ENCODE assay signal across 8 mouse cellular contexts in genomic region chr3:56438900-56439299, GRCm38 (mm10).
DNase-seq lines count a peak whose midpoint lies in the region; ATAC-seq and TF ChIP-seq lines count a peak whose summit lies in the region.
"Had no signal": no experiment of that assay in that cellular context is flagged by ENCODE, and none has a peak within 500 bp of the region (broad histone marks: within the 10 kb centered on the region; RNA-seq: fewer than 3 reads in every experiment).

No protein-coding gene starts in this region.

- WGBS in kidney, adult 2 months: 76% methylated on average over 5 of the region's 5 CpGs
- 63% methylated on average over 5 of the region's 5 CpGs for WGBS in embryonic facial prominence, embryonic 14.5 days
- WGBS in lung, embryonic 16.5 days: 64% methylated on average over 5 of the region's 5 CpGs

- no peak overlapping the region for H3K27ac ChIP-seq in kidney, adult 2 months (ENCODE audit: insufficient read depth, low read depth, low read length)
- peak overlapping the region; percentile 21 for H3K27ac ChIP-seq in embryonic facial prominence, embryonic 14.5 days (replicated peaks; ENCODE audit: low read depth, low read length)
- H3K27ac ChIP-seq in lung, embryonic 16.5 days (ENCODE audit: low read length): peak overlapping the region; percentile 2; the same call in 1 of the 2 replicates

- DNase-seq in kidney, adult 2 months: peak; percentile 37
- DNase-seq in kidney, adult 11 months: no peak
- DNase-seq in adrenal gland, adult 8-10 months: peak; percentile 9
- peak; percentile 46 for DNase-seq in embryonic facial prominence, embryonic 14.5 days (ENCODE audit: low spot score)
- DNase-seq in thymus, postnatal 10 days (ENCODE audit: low spot score in 2 of 2): no peak
- DNase-seq: liver had no signal

- no peaks in the 10 kb centered on the region for H3K36me3 ChIP-seq in kidney, adult 2 months (ENCODE audit: control insufficient read depth, insufficient read depth, low read length)
- no peaks in the 10 kb centered on the region for H3K36me3 ChIP-seq in embryonic facial prominence, embryonic 14.5 days (ENCODE audit: control insufficient read depth, insufficient read depth, low read length)
- no peaks in the 10 kb centered on the region for H3K36me3 ChIP-seq in lung, embryonic 16.5 days (ENCODE audit: control insufficient read depth, insufficient read depth, low read length)

- peak; percentile 31; the same call in 1 of the 2 replicates for ATAC-seq in embryonic facial prominence, embryonic 14.5 days (ENCODE audit: low read depth)
- peak; percentile 75 for ATAC-seq in lung, embryonic 16.5 days (ENCODE audit: low read depth)
- ATAC-seq in erythroblast, adult 5-6 weeks (replicated peaks; ENCODE audit: low FRiP score, poor library complexity, severe bottlenecking): no peak

- H3K4me2 ChIP-seq in embryonic facial prominence, embryonic 14.5 days (ENCODE audit: low read depth, low read length): no peak overlapping the region
- no peak overlapping the region for H3K4me2 ChIP-seq in lung, embryonic 16.5 days (ENCODE audit: low read depth, low read length)

- no peak overlapping the region for H3K4me3 ChIP-seq in kidney, adult 2 months (ENCODE audit: insufficient read depth, low read depth, low read length)
- H3K4me3 ChIP-seq in embryonic facial prominence, embryonic 14.5 days (ENCODE audit: low read depth, low read length): no peak overlapping the region
- no peak overlapping the region for H3K4me3 ChIP-seq in lung, embryonic 16.5 days (ENCODE audit: low read length)

- no peak for TF ChIP-seq CTCF in kidney, adult 2 months (conservative IDR thresholded peaks at IDR 0.05; ENCODE audit: insufficient read depth, insufficient read length, low read depth, low read length)

- no peak overlapping the region for H3K9ac ChIP-seq in embryonic facial prominence, embryonic 14.5 days (ENCODE audit: low read depth, low read length)
- H3K9ac ChIP-seq in lung, embryonic 16.5 days (ENCODE audit: low read length): no peak overlapping the region

- H3K9me3 ChIP-seq in embryonic facial prominence, embryonic 14.5 days (ENCODE audit: control insufficient read depth, low read length): no peaks in the 10 kb centered on the region
- no peaks in the 10 kb centered on the region for H3K9me3 ChIP-seq in lung, embryonic 16.5 days (ENCODE audit: control insufficient read depth, low read length)

- H3K27me3 ChIP-seq in kidney, adult 2 months (replicated peaks; ENCODE audit: control insufficient read depth, insufficient read depth, low read length): no peaks in the 10 kb centered on the region
- no peaks in the 10 kb centered on the region for H3K27me3 ChIP-seq in embryonic facial prominence, embryonic 14.5 days (replicated peaks; ENCODE audit: control insufficient read depth, insufficient read depth, low read length)
- H3K27me3 ChIP-seq in lung, embryonic 16.5 days (ENCODE audit: control insufficient read depth, insufficient read depth, low read depth, low read length): no peaks in the 10 kb centered on the region

- no peak for TF ChIP-seq POLR2A in kidney, adult 2 months (IDR thresholded peaks at IDR 0.05; ENCODE audit: low read depth, low read length)

- no peaks in the 10 kb centered on the region for H3K4me1 ChIP-seq in kidney, adult 2 months (ENCODE audit: control insufficient read depth, insufficient read depth, low read length)
- H3K4me1 ChIP-seq in embryonic facial prominence, embryonic 14.5 days (ENCODE audit: control insufficient read depth, insufficient read depth, low read length): peaks cover 12% of the 10 kb centered on the region
- peaks cover 2% of the 10 kb centered on the region; the same call in 1 of the 2 replicates for H3K4me1 ChIP-seq in lung, embryonic 16.5 days (replicated peaks; ENCODE audit: control insufficient read depth, insufficient read depth, low read length)

Comparison
In these comparisons a context has a peak if more than half of its experiments do, and no peak if none do; other contexts are left out.
1. DNase-seq: peak in kidney, adult 2 months (single experiment), adrenal gland, adult 8-10 months (single experiment) and embryonic facial prominence, embryonic 14.5 days (single experiment); none in kidney, adult 11 months (single experiment) and thymus, postnatal 10 days (0 of 2).